Mouse (Mus musculus): Measurements from ENCODE around the gene Amotl2. TPM values are rescaled to one million over a fixed set of nuclear protein-coding genes. Genes with fewer than 3 reads are reported as not detected.

Amotl2 gene
- 10 to 100 TPM; 13.6 to 20.3 TPM for total RNA-seq (2021)
- long read RNA-seq, experiment 1, full-length matches to known transcripts, result 2 of 3 reads
- long read RNA-seq, experiment 1, partial matches to known transcripts, result 0 of 3 reads
- long read RNA-seq, experiment 1, other reads (novel, unspliced or antisense), result 1 of 3 reads
- long read RNA-seq, experiment 2, full-length matches to known transcripts, result 3 of 4 reads
- long read RNA-seq, experiment 2, partial matches to known transcripts, result 0 of 4 reads
- long read RNA-seq, experiment 2, other reads (novel, unspliced or antisense), result 1 of 4 reads

- DNase-seq, result no peak
These were observed at the start of gene Amotl2 for GRCm38 (mm10) chr9:102716481-102717163. Gene Amotl2 (plus strand): TSS chr9:102716672.

- no peak for DNase-seq
These were observed 48.4 kb upstream of the Amotl2 start for GRCm38 (mm10) chr9:102668115-102668514.

GRCm38 (mm10) chr9:102668906-102669305 is 47.6 kb upstream of the Amotl2 start:
- DNase-seq, result no peak

- no peak for DNase-seq
These were observed 43.1 kb upstream of the Amotl2 start for GRCm38 (mm10) chr9:102673381-102673780.

- no peak for DNase-seq
These were observed 40.5 kb upstream of the Amotl2 start for GRCm38 (mm10) chr9:102675922-102676321.

GRCm38 (mm10) chr9:102681470-102681869 is 35.0 kb upstream of the Amotl2 start:
- DNase-seq, result no peak

- no peak for DNase-seq
These were observed 28.5 kb upstream of the Amotl2 start for GRCm38 (mm10) chr9:102687943-102688342.

- no peak for DNase-seq
These were observed 27.0 kb upstream of the Amotl2 start for GRCm38 (mm10) chr9:102689406-102689939.

- DNase-seq, result peak; percentile 35
These were observed 26.4 kb upstream of the Amotl2 start for GRCm38 (mm10) chr9:102689940-102690642.

- DNase-seq, result no peak
These were observed 25.6 kb upstream of the Amotl2 start for GRCm38 (mm10) chr9:102690891-102691290.

GRCm38 (mm10) chr9:102692564-102693475 is 23.7 kb upstream of the Amotl2 start:
- peak; percentile 45 for DNase-seq

- no peak for DNase-seq
These were observed 15.4 kb upstream of the Amotl2 start for GRCm38 (mm10) chr9:102701042-102701441.

- no peak for DNase-seq
These were observed 6.9 kb upstream of the Amotl2 start for GRCm38 (mm10) chr9:102709504-102710135.

GRCm38 (mm10) chr9:102710520-102710919 is 6.0 kb upstream of the Amotl2 start:
- no peak for DNase-seq

GRCm38 (mm10) chr9:102713797-102714196 is 2.7 kb upstream of the Amotl2 start:
- DNase-seq, result no peak

GRCm38 (mm10) chr9:102714893-102715505 is 1.5 kb upstream of the Amotl2 start:
- DNase-seq, result no peak

GRCm38 (mm10) chr9:102715506-102715900 is 969 bp upstream of the Amotl2 start:
- DNase-seq, result no peak

GRCm38 (mm10) chr9:102717164-102717885 is 853 bp downstream of the Amotl2 start:
- DNase-seq, result peak; percentile 95

- peak; percentile 81 for DNase-seq
These were observed 1.6 kb downstream of the Amotl2 start for GRCm38 (mm10) chr9:102717886-102718643.
